ENCODE assay signal across 19 mouse cellular contexts in the genomic region with DNA sequence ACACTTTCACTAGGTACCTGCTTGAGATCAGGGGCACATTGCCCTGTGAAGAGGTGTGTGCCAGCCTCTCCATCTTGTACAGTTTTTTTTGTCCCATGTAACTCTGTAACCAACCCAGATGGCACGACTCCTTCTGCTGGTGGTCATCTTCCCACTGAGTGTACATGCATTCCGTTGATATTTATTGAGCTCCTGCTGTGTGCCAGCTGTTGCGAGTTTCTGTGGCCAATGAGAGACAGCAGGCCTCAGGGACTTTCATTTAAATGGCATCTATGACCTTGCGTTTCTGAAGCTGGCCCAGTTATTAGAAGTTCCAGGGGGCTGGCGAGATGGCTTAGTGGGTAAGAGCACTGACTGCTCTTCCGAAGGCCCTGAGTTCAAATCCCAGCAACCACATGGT. TPM values are rescaled to one million over a fixed set of nuclear protein-coding genes. Genes with fewer than 3 reads are reported as not detected.
DNase-seq lines count a peak whose midpoint lies in the region; ATAC-seq and TF ChIP-seq lines count a peak whose summit lies in the region.
"Had no signal": no experiment of that assay in that cellular context is flagged by ENCODE, and none has a peak within 500 bp of the region (broad histone marks: within the 10 kb centered on the region; RNA-seq: fewer than 3 reads in every experiment).

No protein-coding gene starts in this region.

- no peak overlapping the region for H3K9ac ChIP-seq in forebrain, embryonic 11.5 days (ENCODE audit: low read length)
- H3K9ac ChIP-seq in forebrain, embryonic 16.5 days (replicated peaks; ENCODE audit: low read depth, low read length), result no peak overlapping the region
- H3K9ac ChIP-seq in intestine, postnatal 0 days (ENCODE audit: low read depth, low read length), result no peak overlapping the region
- H3K9ac ChIP-seq: embryonic facial prominence, embryonic 13.5 days; forebrain, embryonic 13.5 days; hindbrain, embryonic 13.5 days; intestine, embryonic 15.5 days had no signal

- H3K4me1 ChIP-seq in forebrain, embryonic 11.5 days (replicated peaks; ENCODE audit: control insufficient read depth, insufficient read depth, low read length), result no peaks in the 10 kb centered on the region
- no peaks in the 10 kb centered on the region; the same call in 1 of the 2 replicates for H3K4me1 ChIP-seq in forebrain, embryonic 16.5 days (replicated peaks; ENCODE audit: control insufficient read depth, insufficient read depth, low read length)
- H3K4me1 ChIP-seq in intestine, postnatal 0 days (replicated peaks; ENCODE audit: control insufficient read depth, insufficient read depth, low read length), result 0 out of 2 replicates have a peak, but pooled peaks cover 2% of the 10 kb centered on the region
- H3K4me1 ChIP-seq: embryonic facial prominence, embryonic 13.5 days; intestine, embryonic 15.5 days had no signal

- no peaks in the 10 kb centered on the region for H3K27me3 ChIP-seq in forebrain, embryonic 11.5 days (ENCODE audit: control insufficient read depth, insufficient read depth, low read length)
- 0 out of 2 replicates have a peak, but pooled peaks cover 4% of the 10 kb centered on the region for H3K27me3 ChIP-seq in forebrain, embryonic 16.5 days (replicated peaks; ENCODE audit: control insufficient read depth, insufficient read depth, low read length)
- no peaks in the 10 kb centered on the region for H3K27me3 ChIP-seq in intestine, postnatal 0 days (replicated peaks; ENCODE audit: control insufficient read depth, insufficient read depth, low read length)
- H3K27me3 ChIP-seq: intestine, embryonic 15.5 days had no signal

- H3K9me3 ChIP-seq in forebrain, embryonic 11.5 days (ENCODE audit: control insufficient read depth, low read length), result no peaks in the 10 kb centered on the region
- no peaks in the 10 kb centered on the region for H3K9me3 ChIP-seq in forebrain, embryonic 16.5 days (ENCODE audit: control insufficient read depth, low read length)
- H3K9me3 ChIP-seq in intestine, postnatal 0 days (ENCODE audit: control insufficient read depth), result no peaks in the 10 kb centered on the region
- H3K9me3 ChIP-seq: embryonic facial prominence, embryonic 13.5 days; forebrain, embryonic 13.5 days; heart, embryonic 10.5 days; hindbrain, embryonic 13.5 days; intestine, embryonic 15.5 days had no signal

- no peak for TF ChIP-seq CTCF in intestine, postnatal 0 days (IDR thresholded peaks at IDR 0.05; ENCODE audit: low read depth)

- 79% methylated on average over 6 of the region's 6 CpGs for WGBS in forebrain, embryonic 11.5 days
- WGBS in forebrain, embryonic 16.5 days, result 76% methylated on average over 6 of the region's 6 CpGs
- WGBS in intestine, postnatal 0 days, result 79% methylated on average over 6 of the region's 6 CpGs

- no peak overlapping the region for H3K4me3 ChIP-seq in forebrain, embryonic 11.5 days (ENCODE audit: low read depth, low read length)
- H3K4me3 ChIP-seq in forebrain, embryonic 16.5 days (replicated peaks; ENCODE audit: low read length), result no peak overlapping the region
- H3K4me3 ChIP-seq in intestine, postnatal 0 days (ENCODE audit: low read depth, low read length), result no peak overlapping the region
- H3K4me3 ChIP-seq: embryonic facial prominence, embryonic 13.5 days; forebrain, embryonic 13.5 days; heart, embryonic 10.5 days; hindbrain, embryonic 13.5 days; intestine, embryonic 15.5 days had no signal

- peak; percentile 30 for DNase-seq in cerebellum, adult 11 months
- peak; percentile 40 for DNase-seq in forebrain, embryonic 11.5 days (ENCODE audit: low spot score)
- DNase-seq in retina, postnatal 1 day, result peak; percentile 47
- no peak for DNase-seq in retina, embryonic 14.5 days (ENCODE audit: low spot score)
- peak; percentile 44 to 45 for DNase-seq in cerebellum, postnatal 36 days
- DNase-seq: adrenal gland, postnatal 10 days; B cell, adult 2 months; heart, adult 18-20 months; heart, postnatal 10 days; heart, postnatal 4 days; kidney, adult 2 months had no signal

- no peak overlapping the region for H3K4me2 ChIP-seq in forebrain, embryonic 11.5 days (ENCODE audit: low read depth, low read length, severe bottlenecking)
- no peak overlapping the region for H3K4me2 ChIP-seq in forebrain, embryonic 16.5 days (ENCODE audit: low read length)
- no peak overlapping the region for H3K4me2 ChIP-seq in intestine, postnatal 0 days (replicated peaks; ENCODE audit: low read depth)
- H3K4me2 ChIP-seq: embryonic facial prominence, embryonic 13.5 days; forebrain, embryonic 13.5 days; hindbrain, embryonic 13.5 days; intestine, embryonic 15.5 days had no signal

- H3K27ac ChIP-seq in forebrain, embryonic 11.5 days (ENCODE audit: low read depth, low read length), result no peak overlapping the region
- no peak overlapping the region for H3K27ac ChIP-seq in forebrain, embryonic 16.5 days (ENCODE audit: low read length)
- H3K27ac ChIP-seq in intestine, postnatal 0 days (ENCODE audit: low read depth, low read length), result no peak overlapping the region
- H3K27ac ChIP-seq: embryonic facial prominence, embryonic 13.5 days; forebrain, embryonic 13.5 days; heart, embryonic 10.5 days; hindbrain, embryonic 13.5 days; intestine, embryonic 15.5 days had no signal

- ATAC-seq in cerebellum, adult (ENCODE audit: insufficient number of reproducible peaks, low FRiP score, low TSS enrichment), result no peak
- no peak for ATAC-seq in forebrain, embryonic 11.5 days (replicated peaks; ENCODE audit: low FRiP score)
- no peak for ATAC-seq in forebrain, embryonic 16.5 days
- no peak for ATAC-seq in intestine, postnatal 0 days
- ATAC-seq: forebrain, embryonic 13.5 days; intestine, embryonic 15.5 days had no signal

- no peaks in the 10 kb centered on the region for H3K36me3 ChIP-seq in forebrain, embryonic 11.5 days (ENCODE audit: control insufficient read depth, insufficient read depth, low read length)
- H3K36me3 ChIP-seq in forebrain, embryonic 16.5 days (ENCODE audit: control insufficient read depth, insufficient read depth), result no peaks in the 10 kb centered on the region
- no peaks in the 10 kb centered on the region for H3K36me3 ChIP-seq in intestine, postnatal 0 days (ENCODE audit: control insufficient read depth, insufficient read depth)
- H3K36me3 ChIP-seq: embryonic facial prominence, embryonic 13.5 days; heart, embryonic 10.5 days; hindbrain, embryonic 13.5 days; intestine, embryonic 15.5 days had no signal

RNA-seq across cellular contexts. Expression of gene Zbtb40, which starts 17.2 kb away (rescaled TPM):
- polyA plus RNA-seq in forebrain, embryonic 11.5 days (2014; fragmentation: Nextera tagmentation; extraction: Ambion mirVana), result 5.9 and 6.7 TPM in 2 replicates
- polyA plus RNA-seq in forebrain, embryonic 16.5 days (2015; fragmentation: Nextera tagmentation; extraction: Ambion mirVana), result 5.3 and 6.0 TPM in 2 replicates
- polyA plus RNA-seq in intestine, postnatal 0 days (2015; fragmentation: Nextera tagmentation; extraction: Ambion mirVana), result 0.85 and 1.4 TPM in 2 replicates
